Mouse (Mus musculus): Measurements from ENCODE around the gene Bnc2. TPM values are rescaled to one million over a fixed set of nuclear protein-coding genes. Genes with fewer than 3 reads are reported as not detected.

Bnc2 gene
- polyA plus RNA-seq, 1 experiment, result 1.8 TPM

DNA sequence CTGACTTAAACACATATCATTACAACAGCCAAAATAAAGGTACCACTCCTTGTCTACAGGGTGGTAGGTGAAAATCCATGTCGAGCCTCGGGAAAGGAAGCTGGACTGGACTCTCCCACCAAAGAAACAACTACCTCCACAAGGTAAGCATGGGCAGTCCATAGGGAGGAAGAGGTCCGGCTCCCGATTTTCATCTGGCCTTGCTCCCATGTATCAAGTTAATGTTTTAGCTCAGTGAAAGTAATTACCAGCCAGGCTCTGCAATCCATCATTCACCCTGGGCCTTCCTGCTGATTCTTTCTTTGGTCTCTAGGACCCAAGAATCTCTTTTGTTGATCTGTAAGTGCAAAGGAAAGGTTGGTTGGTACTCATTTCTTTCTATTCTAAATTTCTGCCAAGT is 65.2 kb downstream of the Bnc2 start:
- Histone ChIP-seq H3K27ac (ENCODE audit: control insufficient read depth, insufficient read depth, low read length) (no peak overlapping the region), H3K4me3 (ENCODE audit: control insufficient read depth, insufficient read depth, low read length) (no peak overlapping the region), H3K36me3 (ENCODE audit: control insufficient read depth, insufficient read depth, low read length) (no peaks in the 10 kb centered on the region), H3K4me1 (replicated peaks; ENCODE audit: control insufficient read depth, insufficient read depth, low read length) (no peaks in the 10 kb centered on the region), H3K27me3 (ENCODE audit: control insufficient read depth, insufficient read depth, low read length) (no peaks in the 10 kb centered on the region)
- no peak for DNase-seq
- TF ChIP-seq CTCF (IDR thresholded peaks at IDR 0.05; ENCODE audit: borderline replicate concordance, control insufficient read depth, extremely low read depth, insufficient read depth, low read length, poor library complexity) (no peak), POLR2A (IDR thresholded peaks at IDR 0.05; ENCODE audit: control insufficient read depth, extremely low read depth, insufficient read depth, low read length, poor library complexity) (no peak)
- 92% methylated on average over 4 of the region's 4 CpGs for WGBS

GRCm38 (mm10) chr4:84604461-84604860 is 70.6 kb downstream of the Bnc2 start:
- H3K27me3 ChIP-seq (ENCODE audit: control insufficient read depth, insufficient read depth, low read length), result no peaks in the 10 kb centered on the region
- H3K4me1 ChIP-seq (replicated peaks; ENCODE audit: control insufficient read depth, insufficient read depth, low read length), result no peaks in the 10 kb centered on the region
- no peak overlapping the region for H3K27ac ChIP-seq (ENCODE audit: control insufficient read depth, insufficient read depth, low read length)
- WGBS, result 74% methylated on average over 1 of the region's 1 CpGs
- TF ChIP-seq POLR2A (IDR thresholded peaks at IDR 0.05; ENCODE audit: control insufficient read depth, extremely low read depth, insufficient read depth, low read length, poor library complexity) (no peak), CTCF (IDR thresholded peaks at IDR 0.05; ENCODE audit: borderline replicate concordance, control insufficient read depth, extremely low read depth, insufficient read depth, low read length, poor library complexity) (no peak)
- no peaks in the 10 kb centered on the region for H3K36me3 ChIP-seq (ENCODE audit: control insufficient read depth, insufficient read depth, low read length)
- no peak for DNase-seq
- H3K4me3 ChIP-seq (ENCODE audit: control insufficient read depth, insufficient read depth, low read length), result no peak overlapping the region

GRCm38 (mm10) chr4:84580260-84580952 is 94.7 kb downstream of the Bnc2 start:
- TF ChIP-seq POLR2A (IDR thresholded peaks at IDR 0.05; ENCODE audit: control insufficient read depth, extremely low read depth, insufficient read depth, low read length, poor library complexity) (no peak), CTCF (IDR thresholded peaks at IDR 0.05; ENCODE audit: borderline replicate concordance, control insufficient read depth, extremely low read depth, insufficient read depth, low read length, poor library complexity) (no peak)
- Histone ChIP-seq H3K36me3 (ENCODE audit: control insufficient read depth, insufficient read depth, low read length) (no peaks in the 10 kb centered on the region), H3K4me1 (replicated peaks; ENCODE audit: control insufficient read depth, insufficient read depth, low read length) (no peaks in the 10 kb centered on the region), H3K27ac (ENCODE audit: control insufficient read depth, insufficient read depth, low read length) (no peak overlapping the region), H3K4me3 (ENCODE audit: control insufficient read depth, insufficient read depth, low read length) (no peak overlapping the region), H3K27me3 (ENCODE audit: control insufficient read depth, insufficient read depth, low read length) (no peaks in the 10 kb centered on the region)
- no peak for DNase-seq
- 90% methylated on average over 6 of the region's 6 CpGs for WGBS

DNA sequence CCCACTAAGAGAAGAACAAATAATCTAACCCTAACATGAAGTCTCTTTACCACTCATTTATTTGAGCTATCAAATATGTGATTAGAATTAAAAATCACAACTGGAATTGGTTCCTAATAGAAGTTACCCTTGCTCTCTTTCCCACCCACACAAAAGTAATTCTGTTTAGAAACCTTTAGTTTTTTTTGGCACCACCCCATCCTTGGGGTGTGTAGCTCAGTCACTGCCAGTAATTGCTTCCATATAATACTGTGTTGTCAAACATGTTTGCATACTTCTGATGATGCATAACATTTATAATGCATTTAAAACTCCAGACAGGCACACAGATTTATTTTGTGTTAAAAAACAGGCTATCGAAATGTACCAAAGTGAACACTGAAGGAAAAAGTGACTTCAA is 96.8 kb downstream of the Bnc2 start:
- no peak for DNase-seq
- Histone ChIP-seq H3K4me3 (ENCODE audit: control insufficient read depth, insufficient read depth, low read length) (no peak overlapping the region), H3K27me3 (ENCODE audit: control insufficient read depth, insufficient read depth, low read length) (no peaks in the 10 kb centered on the region), H3K36me3 (ENCODE audit: control insufficient read depth, insufficient read depth, low read length) (no peaks in the 10 kb centered on the region), H3K4me1 (replicated peaks; ENCODE audit: control insufficient read depth, insufficient read depth, low read length) (no peaks in the 10 kb centered on the region), H3K27ac (ENCODE audit: control insufficient read depth, insufficient read depth, low read length) (no peak overlapping the region)
- WGBS, result 97% methylated on average over 1 of the region's 1 CpGs
- TF ChIP-seq CTCF (IDR thresholded peaks at IDR 0.05; ENCODE audit: borderline replicate concordance, control insufficient read depth, extremely low read depth, insufficient read depth, low read length, poor library complexity) (no peak), POLR2A (IDR thresholded peaks at IDR 0.05; ENCODE audit: control insufficient read depth, extremely low read depth, insufficient read depth, low read length, poor library complexity) (no peak)

DNA sequence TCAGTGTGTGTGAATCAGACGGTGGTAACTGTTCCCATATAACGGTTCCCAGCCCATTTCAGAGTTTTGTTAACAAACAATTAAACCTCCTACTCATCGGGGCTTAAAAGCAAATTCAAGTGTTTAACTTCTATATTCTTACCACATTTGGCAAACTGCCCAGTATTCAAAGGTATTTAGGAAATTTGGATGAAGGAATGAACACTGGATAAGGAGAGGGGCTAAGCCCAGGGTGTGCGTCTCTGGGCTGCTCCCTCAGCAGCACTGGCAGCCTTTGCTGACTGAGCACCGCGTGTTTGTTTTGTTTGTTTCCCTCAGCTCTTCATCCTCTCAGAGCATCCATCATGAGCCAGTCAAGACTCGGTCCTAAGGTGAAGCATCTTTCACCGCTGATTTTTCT is 109.0 kb downstream of the Bnc2 start:
- no peak for DNase-seq
- WGBS, result 86% methylated on average over 8 of the region's 8 CpGs
- H3K27ac ChIP-seq (ENCODE audit: control insufficient read depth, insufficient read depth, low read length), result no peak overlapping the region
- no peak overlapping the region for H3K4me3 ChIP-seq (ENCODE audit: control insufficient read depth, insufficient read depth, low read length)
- H3K27me3 ChIP-seq (ENCODE audit: control insufficient read depth, insufficient read depth, low read length), result no peaks in the 10 kb centered on the region
- TF ChIP-seq POLR2A (IDR thresholded peaks at IDR 0.05; ENCODE audit: control insufficient read depth, extremely low read depth, insufficient read depth, low read length, poor library complexity) (no peak), CTCF (IDR thresholded peaks at IDR 0.05; ENCODE audit: borderline replicate concordance, control insufficient read depth, extremely low read depth, insufficient read depth, low read length, poor library complexity) (no peak)
- H3K4me1 ChIP-seq (replicated peaks; ENCODE audit: control insufficient read depth, insufficient read depth, low read length), result no peaks in the 10 kb centered on the region
- H3K36me3 ChIP-seq (ENCODE audit: control insufficient read depth, insufficient read depth, low read length), result no peaks in the 10 kb centered on the region

- DNase-seq, result no peak
- WGBS, result 2% methylated on average over 62 of the region's 62 CpGs
Measured at GRCm38 (mm10) chr4:84545204-84545871, 129.7 kb downstream of the Bnc2 start.

More at GRCm38 (mm10) chr4:84545204-84545871, 129.7 kb downstream of the Bnc2 start:
- peaks cover 6% of the 10 kb centered on the region; the same call in 1 of the 2 replicates for H3K27me3 ChIP-seq (ENCODE audit: control insufficient read depth, insufficient read depth, low read length)
- peak overlapping the region; percentile 24; the same call in 1 of the 2 replicates for H3K4me3 ChIP-seq (ENCODE audit: control insufficient read depth, insufficient read depth, low read length)
- TF ChIP-seq POLR2A (IDR thresholded peaks at IDR 0.05; ENCODE audit: control insufficient read depth, extremely low read depth, insufficient read depth, low read length, poor library complexity), result no peak
- TF ChIP-seq CTCF (IDR thresholded peaks at IDR 0.05; ENCODE audit: borderline replicate concordance, control insufficient read depth, extremely low read depth, insufficient read depth, low read length, poor library complexity), result no peak
- H3K36me3 ChIP-seq (ENCODE audit: control insufficient read depth, insufficient read depth, low read length), result no peaks in the 10 kb centered on the region
- H3K4me1 ChIP-seq (replicated peaks; ENCODE audit: control insufficient read depth, insufficient read depth, low read length), result no peaks in the 10 kb centered on the region
- H3K27ac ChIP-seq (ENCODE audit: control insufficient read depth, insufficient read depth, low read length), result no peak overlapping the region

Data from thymus, adult 2 months (tissue).